Mouse (Mus musculus) right cerebral cortex, postnatal 10 days (tissue): ENCODE data around the gene Kcnc1.
A peak's percentile ranks its signal among the peaks of the same experiment; 100 is the strongest.

Source experiments
- DNase-seq, 2 experiments: peaks; one replicate each; pipeline ENCODE4 v3.0.0; 2021; ENCODE audit warnings: low spot score in 2 of 2

The Kcnc1 gene

DNA sequence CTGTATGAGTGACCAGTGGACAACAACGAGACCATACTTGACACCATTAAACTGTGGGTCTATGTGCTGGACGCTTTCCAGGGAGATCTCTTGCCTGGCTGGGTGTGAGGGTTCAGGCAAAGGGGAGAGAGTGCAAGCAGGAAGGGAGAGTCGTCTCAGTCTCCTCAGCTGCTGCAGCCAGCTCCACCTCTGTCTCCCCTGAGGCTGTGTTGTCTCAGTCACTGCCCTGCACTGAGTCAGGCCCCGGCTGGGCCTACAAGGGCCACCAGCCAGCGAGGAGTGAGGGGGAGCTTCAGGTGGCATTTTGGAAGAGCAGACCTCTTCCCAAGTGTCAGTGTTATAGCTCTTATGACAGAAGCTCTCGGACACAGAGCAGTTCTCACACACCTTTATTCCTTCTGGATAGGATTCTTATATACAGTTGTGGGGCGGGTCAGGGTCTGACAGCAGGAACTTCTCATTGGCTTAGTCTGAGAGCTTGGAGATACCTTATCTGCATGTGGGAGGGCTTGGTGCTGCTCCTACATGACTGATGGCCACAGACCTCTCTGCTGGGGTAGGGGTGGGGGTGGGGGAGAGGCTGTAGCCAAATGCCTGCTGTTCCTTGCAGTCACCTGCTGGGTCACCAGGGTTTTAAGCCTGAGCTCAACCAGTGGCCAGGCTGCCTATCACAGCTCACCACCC lies 74.9 kb downstream of the Kcnc1 start:
- DNase-seq: no peak

DNA sequence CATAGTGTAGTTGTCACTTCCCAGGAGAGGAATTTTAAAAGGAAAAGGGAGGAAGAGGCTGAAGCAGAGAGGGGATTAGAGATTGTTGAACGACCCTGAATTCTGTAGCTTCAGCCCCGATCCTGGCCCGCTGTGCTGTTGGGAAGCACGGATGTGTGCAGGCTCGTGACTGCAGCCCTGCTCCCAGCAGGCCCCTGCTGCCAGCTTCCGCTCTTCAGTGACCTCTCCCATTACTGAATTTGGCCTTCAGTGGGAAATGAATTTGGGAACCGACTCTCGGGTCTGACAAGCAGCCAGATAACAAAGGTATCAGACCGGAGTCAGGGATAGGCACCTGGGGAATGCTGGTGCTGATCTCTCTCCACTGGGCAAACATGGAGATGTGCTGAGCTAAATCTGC lies 76.8 kb downstream of the Kcnc1 start:
- DNase-seq: no peak

DNA sequence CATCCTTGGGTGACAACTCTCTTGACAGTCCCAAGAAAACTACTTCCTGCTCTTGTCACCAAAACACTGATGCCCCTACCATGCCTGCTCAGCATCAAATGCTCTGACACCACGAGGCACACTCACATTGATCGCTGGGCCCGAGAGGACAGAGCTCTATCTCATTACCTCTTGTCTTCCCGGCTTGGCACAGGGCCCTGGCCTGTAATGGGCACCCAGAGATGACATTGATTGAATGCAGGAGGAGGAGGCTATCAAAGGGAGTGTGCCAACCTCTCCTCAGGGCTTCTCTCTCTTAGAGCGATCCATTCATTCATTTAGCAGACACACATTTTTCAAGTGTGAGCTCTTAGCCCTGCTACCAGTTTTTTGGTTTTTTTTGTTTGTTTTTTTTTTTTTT lies 79.2 kb downstream of the Kcnc1 start:
- peak in 1 of 2 experiments; percentile 47 for DNase-seq

DNA sequence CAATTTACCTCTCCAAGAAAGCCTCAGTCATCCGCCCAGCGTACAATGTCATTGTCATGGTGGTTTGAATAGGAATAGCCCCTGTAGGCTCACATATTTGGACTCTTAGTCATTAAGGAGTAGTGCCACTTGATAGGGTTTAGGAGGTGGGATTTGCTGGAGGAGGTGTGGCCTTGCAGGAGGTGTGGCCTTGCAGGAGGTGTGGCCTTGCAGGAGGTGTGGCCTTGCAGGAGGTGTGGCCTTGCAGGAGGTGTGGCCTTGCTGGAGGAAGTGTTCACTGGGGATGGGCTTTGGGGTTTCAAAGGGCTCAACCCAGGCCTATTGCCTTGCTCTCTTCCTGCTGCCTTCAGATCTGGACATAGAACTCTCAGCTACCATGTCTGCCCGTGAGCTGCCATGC lies 81.2 kb downstream of the Kcnc1 start:
- DNase-seq: no peak

DNA sequence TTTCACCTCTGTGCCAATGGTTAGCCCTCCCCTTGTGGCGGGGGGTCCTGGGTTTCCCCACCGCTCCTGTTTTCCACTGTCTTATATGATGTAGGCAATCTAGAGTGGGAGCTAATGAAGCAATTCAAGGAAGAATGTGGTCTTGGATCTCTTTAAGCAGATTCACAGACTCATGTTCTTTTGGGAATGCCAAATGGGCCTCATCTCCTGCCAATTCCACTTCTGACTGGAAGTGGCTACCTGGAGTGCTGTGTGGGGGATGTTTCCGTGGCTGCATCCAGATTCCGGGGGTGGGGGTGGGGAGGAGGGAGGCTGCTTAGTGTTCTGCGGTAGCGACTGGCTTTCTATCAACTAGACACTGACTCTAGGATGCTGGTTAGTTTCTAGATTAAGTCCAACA lies 83.5 kb downstream of the Kcnc1 start:
- DNase-seq: peak; percentile 51 to 52

DNA sequence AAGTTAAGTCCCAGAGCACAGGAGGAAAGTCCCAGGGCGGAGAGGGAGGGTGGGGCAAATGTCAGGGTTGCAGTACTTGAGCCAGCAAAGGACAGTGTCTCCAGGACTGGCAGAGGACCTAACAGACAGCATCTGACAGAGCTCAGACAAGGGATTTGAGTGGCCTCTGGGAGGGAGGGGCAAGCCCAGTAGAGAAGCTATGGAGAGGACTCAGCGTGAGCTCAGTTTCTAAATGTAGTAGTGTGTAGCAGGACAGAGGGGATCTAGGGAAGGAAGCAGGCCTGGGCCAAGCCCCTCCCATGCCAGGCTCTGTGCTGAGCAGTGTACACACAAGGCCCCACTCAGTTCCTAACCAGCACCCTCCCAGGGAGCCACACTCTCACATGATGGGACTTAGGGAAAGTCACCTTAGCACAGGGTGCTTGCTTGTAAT lies 85.8 kb downstream of the Kcnc1 start:
- DNase-seq: no peak

DNA sequence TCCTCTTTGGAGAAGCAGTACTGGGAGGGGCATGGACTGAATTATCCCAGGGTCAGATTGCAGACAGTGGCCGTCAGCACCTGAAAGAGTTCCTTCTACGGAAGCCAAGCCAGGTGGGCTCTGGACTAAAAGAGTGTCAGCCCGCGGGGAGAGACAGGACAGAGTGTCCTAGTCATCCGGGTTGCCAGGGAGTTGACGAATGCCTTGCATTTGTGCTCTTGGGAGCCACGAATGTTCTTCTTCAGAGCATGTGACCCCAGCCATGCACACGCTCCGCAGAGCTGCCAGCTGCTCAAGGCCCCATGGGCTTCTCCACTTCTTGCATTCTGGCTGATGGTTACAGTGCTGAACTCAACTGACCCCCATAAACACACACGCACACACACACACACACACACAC lies 86.8 kb downstream of the Kcnc1 start:
- no peak for DNase-seq

DNA sequence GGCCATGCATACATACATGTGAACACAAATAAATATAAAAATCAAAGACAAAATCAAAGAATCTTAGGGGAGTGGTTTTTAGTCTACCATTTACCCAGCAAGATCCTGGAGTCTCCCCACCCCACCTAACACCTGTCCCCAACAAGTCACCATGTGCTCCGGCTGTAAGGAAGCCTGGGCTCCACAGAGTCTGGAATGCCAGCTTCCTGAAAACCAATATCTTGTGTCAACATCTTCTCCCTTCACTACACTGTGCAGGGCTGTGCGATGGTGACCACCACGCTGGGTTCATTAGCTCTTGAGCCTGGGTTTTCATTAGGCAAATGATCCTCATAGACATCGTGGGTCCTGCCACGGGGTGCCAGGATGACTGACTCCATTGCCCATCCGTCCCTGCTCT lies 87.9 kb downstream of the Kcnc1 start:
- DNase-seq: no peak

DNA sequence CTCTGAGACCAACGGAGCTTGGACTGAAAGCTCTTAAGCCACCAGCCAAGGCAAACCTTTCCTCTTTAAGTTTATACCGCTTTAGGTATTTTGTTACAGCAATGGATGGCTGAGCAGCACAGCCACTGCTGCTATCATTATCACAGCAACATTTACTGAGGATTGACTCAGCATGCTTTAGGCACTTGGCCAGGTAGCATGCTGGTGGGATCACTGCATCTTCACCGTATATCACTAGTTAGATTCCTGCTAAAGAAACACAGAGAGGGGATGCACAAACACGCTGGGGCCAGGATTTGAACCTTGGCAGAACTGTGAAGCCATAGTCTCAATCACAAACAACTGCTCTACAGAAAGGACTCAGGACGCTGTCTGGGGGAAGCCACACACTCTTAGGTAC lies 90.5 kb downstream of the Kcnc1 start:
- no peak for DNase-seq

DNA sequence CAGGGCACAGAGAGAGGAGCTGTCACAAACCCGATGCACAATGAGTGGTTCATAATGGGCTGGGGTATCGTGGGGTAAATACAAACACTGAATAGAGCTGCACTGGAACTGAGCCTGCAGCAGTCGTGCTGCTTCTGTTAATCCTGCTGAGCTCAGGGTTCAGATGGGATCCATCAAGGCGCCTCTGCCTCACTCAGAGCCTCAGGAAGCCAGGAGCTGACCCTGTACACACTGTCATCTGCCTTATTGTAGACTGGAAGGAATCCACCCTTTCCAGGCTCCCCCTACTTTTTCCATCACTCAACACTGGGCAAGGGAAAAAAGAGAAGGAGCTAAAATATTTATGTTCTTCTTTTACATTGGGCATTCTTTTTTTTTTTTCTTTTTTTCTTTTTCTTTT lies 91.1 kb downstream of the Kcnc1 start:
- DNase-seq: no peak
